Mouse (Mus musculus) lung, embryonic 14.5 days (tissue): ENCODE data around the gene Ccdc18. TPM values are rescaled to one million over a fixed set of nuclear protein-coding genes. Genes with fewer than 3 reads are reported as not detected.

Experiments used
- ATAC-seq: fragments of 200-750 bp; cut with Nextera tagmentation; 2 replicates; pipeline ENCODE4 v1.8.0; 2017; ENCODE audit warnings: mild to moderate bottlenecking, moderate TSS enrichment, moderate library complexity; ENCODE audit not compliant: insufficient read depth
- DNase-seq: peaks from one replicate; pipeline ENCODE4 v3.0.0-alpha.2; 2015
- H3K27ac ChIP-seq: fragments of 300-500 bp; sonication (generic); 2 replicates; pipeline ENCODE4 v1.5.1; 2014; ENCODE audit warnings: low read depth, mild to moderate bottlenecking, moderate library complexity
- H3K27me3 ChIP-seq: fragments of 300-500 bp; sonication (generic); 2 replicates; pipeline ENCODE4 v1.6.1; 2014; ENCODE audit warnings: low read length, control low read depth; ENCODE audit not compliant: insufficient read depth
- H3K36me3 ChIP-seq: fragments of 300-500 bp; sonication (generic); 2 replicates; pipeline ENCODE4 v1.6.1; 2014; ENCODE audit warnings: control low read depth; ENCODE audit not compliant: insufficient read depth
- H3K4me1 ChIP-seq: fragments of 300-500 bp; sonication (generic); 2 replicates; pipeline ENCODE4 v1.6.1; 2014; ENCODE audit warnings: antibody characterized with exemption, control low read depth; ENCODE audit not compliant: insufficient read depth
- H3K4me2 ChIP-seq: fragments of 300-500 bp; sonication (generic); 2 replicates; pipeline ENCODE4 v1.6.1; 2014; ENCODE audit warnings: mild to moderate bottlenecking
- H3K4me3 ChIP-seq: fragments of 300-500 bp; sonication (generic); 2 replicates; pipeline ENCODE4 v1.5.1; 2014; ENCODE audit warnings: low read depth, low read length
- H3K9ac ChIP-seq: fragments of 300-500 bp; sonication (generic); 2 replicates; pipeline ENCODE4 v1.6.1; 2014
- H3K9me3 ChIP-seq: fragments of 300-500 bp; sonication (generic); 2 replicates; pipeline ENCODE4 v1.6.1; 2016; ENCODE audit warnings: low read depth, low read length, control low read depth
- CTCF ChIP-seq: IDR thresholded peaks from 2 replicates; pipeline ENCODE4 v1.5.1; 2016; ENCODE audit warnings: antibody characterized with exemption, low read depth
- WGBS: fragments of 180-500 bp; shearing (Covaris S2); extraction: QIAGEN DNeasy Blood & Tissue Kit; methylation state at CpG from one replicate; pipeline ENCODE4 v1.1.7; 2014; 5-methylcytosine and 5-hydroxymethylcytosine counted together
- polyA plus RNA-seq: library from polyadenylated mRNA; unstranded; fragments of >200 nt; fragmentation: Nextera tagmentation; extraction: Ambion mirVana; gene quantifications from 2 replicates; pipeline ENCODE4 v1.2.1, GENCODE M21; 2014

Ccdc18 gene
- polyA plus RNA-seq, 1 experiment from 2014 or later, result 10.7 TPM

- no peak overlapping the region for H3K9ac ChIP-seq
- no peaks in the 10 kb centered on the region for H3K27me3 ChIP-seq
- no peak for TF ChIP-seq CTCF
- ATAC-seq, result no peak
- H3K4me2 ChIP-seq, result no peak overlapping the region
- H3K9me3 ChIP-seq, result no peaks in the 10 kb centered on the region
- H3K4me1 ChIP-seq, result no peaks in the 10 kb centered on the region
- WGBS, result 95% methylated on average over 4 of the region's 4 CpGs
- H3K4me3 ChIP-seq, result no peak overlapping the region
- H3K36me3 ChIP-seq, result no peaks in the 10 kb centered on the region
- H3K27ac ChIP-seq, result no peak overlapping the region
- DNase-seq, result no peak
Measured at GRCm38 (mm10) chr5:108117693-108118092, 15.0 kb upstream of the Ccdc18 start.

GRCm38 (mm10) chr5:108120221-108120900, 12.3 kb upstream of the Ccdc18 start:
- ATAC-seq (no peak), DNase-seq (no peak)
- Histone ChIP-seq H3K27ac (no peak overlapping the region), H3K27me3 (no peaks in the 10 kb centered on the region), H3K9ac (no peak overlapping the region), H3K4me2 (no peak overlapping the region), H3K9me3 (no peaks in the 10 kb centered on the region), H3K4me3 (no peak overlapping the region), H3K4me1 (no peaks in the 10 kb centered on the region), H3K36me3 (0 out of 2 replicates have a peak, but pooled peaks cover 4% of the 10 kb centered on the region)
- 83% methylated on average over 9 of the region's 9 CpGs for WGBS
- peak; percentile 19; the same call in 1 of the 2 replicates for TF ChIP-seq CTCF

- no peaks in the 10 kb centered on the region for H3K4me1 ChIP-seq
- peak overlapping the region; percentile 74 for H3K27ac ChIP-seq
- 0 out of 2 replicates have a peak, but pooled peaks cover 9% of the 10 kb centered on the region for H3K36me3 ChIP-seq
- DNase-seq (peak; percentile 76), ATAC-seq (peak; percentile 61)
- H3K4me3 ChIP-seq, result peak overlapping the region; percentile 70
- no peaks in the 10 kb centered on the region for H3K27me3 ChIP-seq
- H3K4me2 ChIP-seq, result peak overlapping the region; percentile 77
- TF ChIP-seq CTCF, result no peak
- WGBS, result under 1% methylated on average over 32 of the region's 32 CpGs
- H3K9ac ChIP-seq, result peak overlapping the region; percentile 77
- H3K9me3 ChIP-seq, result no peaks in the 10 kb centered on the region
Measured at GRCm38 (mm10) chr5:108131849-108132440, 730 bp upstream of the Ccdc18 start.

- H3K4me1 ChIP-seq, result no peaks in the 10 kb centered on the region
- DNase-seq (no peak), ATAC-seq (no peak)
- 90% methylated on average over 1 of the region's 1 CpGs for WGBS
- no peaks in the 10 kb centered on the region for H3K36me3 ChIP-seq
- no peak overlapping the region for H3K4me3 ChIP-seq
- no peak overlapping the region for H3K4me2 ChIP-seq
- no peaks in the 10 kb centered on the region for H3K9me3 ChIP-seq
- TF ChIP-seq CTCF, result no peak
- no peak overlapping the region for H3K9ac ChIP-seq
- no peak overlapping the region for H3K27ac ChIP-seq
- H3K27me3 ChIP-seq, result no peaks in the 10 kb centered on the region
Measured at GRCm38 (mm10) chr5:108152592-108152991, 19.9 kb downstream of the Ccdc18 start.

GRCm38 (mm10) chr5:108160796-108161195, 28.1 kb downstream of the Ccdc18 start:
- ATAC-seq (no peak), DNase-seq (no peak)
- no peak for TF ChIP-seq CTCF
- Histone ChIP-seq H3K4me2 (no peak overlapping the region), H3K4me3 (no peak overlapping the region), H3K27me3 (no peaks in the 10 kb centered on the region), H3K9ac (no peak overlapping the region), H3K9me3 (no peaks in the 10 kb centered on the region), H3K27ac (no peak overlapping the region), H3K4me1 (no peaks in the 10 kb centered on the region), H3K36me3 (no peaks in the 10 kb centered on the region)
- WGBS, result 83% methylated on average over 2 of the region's 2 CpGs

- peak; percentile 59 for TF ChIP-seq CTCF
- Histone ChIP-seq H3K4me1 (no peaks in the 10 kb centered on the region), H3K4me2 (no peak overlapping the region), H3K27ac (no peak overlapping the region), H3K36me3 (no peaks in the 10 kb centered on the region), H3K9me3 (no peaks in the 10 kb centered on the region), H3K9ac (no peak overlapping the region), H3K4me3 (no peak overlapping the region), H3K27me3 (no peaks in the 10 kb centered on the region)
- DNase-seq (peak; percentile 53), ATAC-seq (no peak)
- 29% methylated on average over 1 of the region's 1 CpGs for WGBS
Measured at GRCm38 (mm10) chr5:108163695-108164094, 31.0 kb downstream of the Ccdc18 start.

DNA sequence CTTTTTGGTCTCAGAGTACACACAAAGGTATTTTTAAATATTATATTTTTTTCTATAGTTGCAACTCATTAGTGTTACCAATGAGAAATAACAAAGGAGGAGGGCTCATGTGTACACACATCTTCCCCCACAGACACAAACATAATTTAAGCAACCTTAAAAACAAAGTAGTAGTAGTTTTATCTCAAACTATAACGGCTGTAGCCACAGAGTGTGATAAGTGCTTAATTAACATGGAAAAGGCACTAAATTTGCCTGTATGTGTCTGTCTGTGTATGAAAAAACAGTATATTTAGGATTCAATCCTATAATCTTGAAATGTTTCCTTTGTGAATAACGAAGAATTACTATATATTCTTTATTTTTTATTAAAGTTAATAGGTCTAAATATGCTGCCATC, 51.4 kb downstream of the Ccdc18 start:
- no peak for ATAC-seq

More for the DNA sequence above, 51.4 kb downstream of the Ccdc18 start:
- Histone ChIP-seq H3K27ac (no peak overlapping the region), H3K4me1 (no peaks in the 10 kb centered on the region), H3K36me3 (no peaks in the 10 kb centered on the region; the same call in 1 of the 2 replicates), H3K4me3 (no peak overlapping the region), H3K4me2 (no peak overlapping the region), H3K9me3 (no peaks in the 10 kb centered on the region), H3K27me3 (no peaks in the 10 kb centered on the region), H3K9ac (no peak overlapping the region)
- WGBS, result 84% methylated on average over 2 of the region's 2 CpGs
- no peak for DNase-seq
- TF ChIP-seq CTCF, result no peak
